Mouse (Mus musculus): ENCODE measurements around the gene Dexi.

DNA sequence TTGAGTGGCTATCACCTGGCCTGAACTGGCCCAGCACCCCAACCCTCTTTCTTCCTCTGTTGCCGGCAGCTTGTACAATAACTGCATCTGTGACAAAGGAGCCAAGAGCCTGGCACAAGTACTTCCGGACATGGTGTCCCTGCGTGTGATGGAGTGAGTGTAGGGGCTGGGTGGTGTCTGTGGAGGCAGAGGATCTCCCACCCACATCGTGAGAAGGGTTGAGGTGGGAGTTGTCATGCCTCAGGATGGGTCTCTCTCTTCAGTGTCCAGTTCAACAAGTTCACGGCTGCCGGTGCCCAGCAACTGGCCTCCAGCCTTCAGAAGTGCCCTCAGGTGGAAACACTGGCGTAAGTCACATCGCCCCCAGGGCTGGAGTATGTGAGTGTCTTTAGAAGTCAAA, 19.2 kb downstream of the Dexi start:
- TF ChIP-seq POLR2A (IDR thresholded peaks at IDR 0.05; ENCODE audit: insufficient read depth, low read depth, low read length) (no peak), CTCF (IDR thresholded peaks at IDR 0.05; ENCODE audit: insufficient read depth, low read depth, low read length) (no peak)

Data from olfactory bulb, adult 2 months (tissue).